Mouse (Mus musculus): ENCODE results near the gene Trim63. TPM values are rescaled to one million over a fixed set of nuclear protein-coding genes. Genes with fewer than 3 reads are reported as not detected.

Gene Trim63
- polyA plus RNA-seq, 1 experiment from 2014 or later, result not detected

- Histone ChIP-seq H3K27me3 (peaks cover 36% of the 10 kb centered on the region), H3K4me3 (no peak overlapping the region), H3K4me2 (0 out of 2 replicates have a peak overlapping the region, but pooled peaks have one; percentile 10), H3K27ac (no peak overlapping the region), H3K9ac (no peak overlapping the region), H3K36me3 (ENCODE audit: poor library complexity, severe bottlenecking) (no peaks in the 10 kb centered on the region), H3K9me3 (replicated peaks) (no peaks in the 10 kb centered on the region), H3K4me1 (no peaks in the 10 kb centered on the region)
- 22% methylated on average over 9 of the region's 9 CpGs for WGBS
- ATAC-seq, result no peak
Observed at GRCm38 (mm10) chr4:134362586-134362985, 47.7 kb downstream of the Trim63 start.

- no peak overlapping the region for H3K4me2 ChIP-seq
- no peak overlapping the region for H3K27ac ChIP-seq
- H3K9ac ChIP-seq, result no peak overlapping the region
- no peaks in the 10 kb centered on the region for H3K4me1 ChIP-seq
- no peaks in the 10 kb centered on the region for H3K9me3 ChIP-seq (replicated peaks)
- H3K4me3 ChIP-seq, result no peak overlapping the region
- no peaks in the 10 kb centered on the region for H3K36me3 ChIP-seq (ENCODE audit: poor library complexity, severe bottlenecking)
- 42% methylated on average over 5 of the region's 5 CpGs for WGBS
- H3K27me3 ChIP-seq, result peaks cover 48% of the 10 kb centered on the region
- ATAC-seq, result no peak
Observed at GRCm38 (mm10) chr4:134365280-134365679, 50.4 kb downstream of the Trim63 start.

GRCm38 (mm10) chr4:134370649-134371221 is 55.8 kb downstream of the Trim63 start:
- H3K9me3 ChIP-seq (replicated peaks), result no peaks in the 10 kb centered on the region
- H3K4me3 ChIP-seq, result peak overlapping the region; percentile 45
- no peaks in the 10 kb centered on the region for H3K36me3 ChIP-seq (ENCODE audit: poor library complexity, severe bottlenecking)
- no peak for ATAC-seq
- 1% methylated on average over 18 of the region's 18 CpGs for WGBS
- H3K4me1 ChIP-seq, result peaks cover 18% of the 10 kb centered on the region
- H3K4me2 ChIP-seq, result peak overlapping the region; percentile 78
- peak overlapping the region; percentile 30; the same call in 1 of the 2 replicates for H3K9ac ChIP-seq
- H3K27me3 ChIP-seq, result peaks cover 56% of the 10 kb centered on the region
- H3K27ac ChIP-seq, result no peak overlapping the region

- no peak overlapping the region for H3K27ac ChIP-seq
- ATAC-seq, result no peak
- H3K4me1 ChIP-seq, result peaks cover 18% of the 10 kb centered on the region
- no peaks in the 10 kb centered on the region for H3K36me3 ChIP-seq (ENCODE audit: poor library complexity, severe bottlenecking)
- H3K4me3 ChIP-seq, result peak overlapping the region; percentile 45
- peak overlapping the region; percentile 30; the same call in 1 of the 2 replicates for H3K9ac ChIP-seq
- peak overlapping the region; percentile 78 for H3K4me2 ChIP-seq
- H3K9me3 ChIP-seq (replicated peaks), result no peaks in the 10 kb centered on the region
- H3K27me3 ChIP-seq, result peaks cover 51% of the 10 kb centered on the region
- under 1% methylated on average over 17 of the region's 17 CpGs for WGBS
Observed at GRCm38 (mm10) chr4:134371316-134371855, 56.5 kb downstream of the Trim63 start.

- under 1% methylated on average over 16 of the region's 16 CpGs for WGBS
Observed at GRCm38 (mm10) chr4:134372294-134372747, 57.4 kb downstream of the Trim63 start.

GRCm38 (mm10) chr4:134373295-134373694 is 58.4 kb downstream of the Trim63 start:
- Histone ChIP-seq H3K9ac (no peak overlapping the region), H3K27ac (no peak overlapping the region), H3K4me2 (no peak overlapping the region), H3K9me3 (replicated peaks) (no peaks in the 10 kb centered on the region), H3K4me1 (peaks cover 18% of the 10 kb centered on the region), H3K4me3 (no peak overlapping the region), H3K27me3 (peaks cover 45% of the 10 kb centered on the region), H3K36me3 (ENCODE audit: poor library complexity, severe bottlenecking) (no peaks in the 10 kb centered on the region)
- ATAC-seq, result no peak
- 82% methylated on average over 8 of the region's 8 CpGs for WGBS

More at GRCm38 (mm10) chr4:134372294-134372747, 57.4 kb downstream of the Trim63 start:
- Histone ChIP-seq H3K27ac (no peak overlapping the region), H3K4me3 (peak overlapping the region; percentile 45), H3K4me1 (peaks cover 18% of the 10 kb centered on the region), H3K9ac (peak overlapping the region; percentile 45), H3K27me3 (peaks cover 51% of the 10 kb centered on the region), H3K36me3 (ENCODE audit: poor library complexity, severe bottlenecking) (no peaks in the 10 kb centered on the region), H3K9me3 (replicated peaks) (no peaks in the 10 kb centered on the region), H3K4me2 (peak overlapping the region; percentile 78)
- ATAC-seq, result peak; percentile 89

- WGBS, result 61% methylated on average over 1 of the region's 1 CpGs
- no peak overlapping the region for H3K4me2 ChIP-seq
- peaks cover 35% of the 10 kb centered on the region for H3K27me3 ChIP-seq
Observed at GRCm38 (mm10) chr4:134374306-134374705, 59.4 kb downstream of the Trim63 start.

GRCm38 (mm10) chr4:134378089-134378615 is 63.2 kb downstream of the Trim63 start:
- H3K9ac ChIP-seq, result no peak overlapping the region
- no peaks in the 10 kb centered on the region for H3K36me3 ChIP-seq (ENCODE audit: poor library complexity, severe bottlenecking)
- no peak overlapping the region for H3K27ac ChIP-seq
- WGBS, result 48% methylated on average over 8 of the region's 10 CpGs
- no peaks in the 10 kb centered on the region for H3K4me1 ChIP-seq
- no peak overlapping the region for H3K4me3 ChIP-seq
- peaks cover 4% of the 10 kb centered on the region; the same call in 1 of the 2 replicates for H3K27me3 ChIP-seq
- H3K9me3 ChIP-seq (replicated peaks), result no peaks in the 10 kb centered on the region
- H3K4me2 ChIP-seq, result no peak overlapping the region
- ATAC-seq, result no peak

More at GRCm38 (mm10) chr4:134374306-134374705, 59.4 kb downstream of the Trim63 start:
- H3K4me3 ChIP-seq, result no peak overlapping the region
- no peak overlapping the region for H3K9ac ChIP-seq
- ATAC-seq, result no peak
- no peak overlapping the region for H3K27ac ChIP-seq
- H3K36me3 ChIP-seq (ENCODE audit: poor library complexity, severe bottlenecking), result no peaks in the 10 kb centered on the region
- H3K4me1 ChIP-seq, result peaks cover 18% of the 10 kb centered on the region
- no peaks in the 10 kb centered on the region for H3K9me3 ChIP-seq (replicated peaks)

Other genes with a start within 250 kb of the Trim63 start
- 2.2 and 2.6 TPM in 2 replicates for gene Cd52, start 220.0 kb upstream of the Trim63 start, polyA plus RNA-seq (2015; fragmentation: Nextera tagmentation; extraction: Ambion mirVana)
- 6.2 and 9.4 TPM in 2 replicates for gene Ubxn11, start 212.6 kb upstream of the Trim63 start, polyA plus RNA-seq (2015; fragmentation: Nextera tagmentation; extraction: Ambion mirVana)
- gene Sh3bgrl3, start 186.3 kb upstream of the Trim63 start, polyA plus RNA-seq (2015; fragmentation: Nextera tagmentation; extraction: Ambion mirVana), result 285 TPM in 2 replicates
- gene Cep85, start 128.0 kb upstream of the Trim63 start, polyA plus RNA-seq (2015; fragmentation: Nextera tagmentation; extraction: Ambion mirVana), result 22.6 and 22.8 TPM in 2 replicates
- gene Gm7534, start 112.1 kb upstream of the Trim63 start, polyA plus RNA-seq (2015; fragmentation: Nextera tagmentation; extraction: Ambion mirVana), result not detected in 2 replicates
- gene Catsper4, start 87.7 kb upstream of the Trim63 start, polyA plus RNA-seq (2015; fragmentation: Nextera tagmentation; extraction: Ambion mirVana), result not detected in 2 replicates
- gene Cnksr1, start 76.7 kb upstream of the Trim63 start, polyA plus RNA-seq (2015; fragmentation: Nextera tagmentation; extraction: Ambion mirVana), result not detected in 2 replicates
- gene E130218I03Rik, start 71.5 kb upstream of the Trim63 start, polyA plus RNA-seq (2015; fragmentation: Nextera tagmentation; extraction: Ambion mirVana), result 0.65 and 0.68 TPM in 2 replicates
- 16.6 and 17.2 TPM in 2 replicates for gene Zfp593, start 69.5 kb upstream of the Trim63 start, polyA plus RNA-seq (2015; fragmentation: Nextera tagmentation; extraction: Ambion mirVana)
- not detected in 2 replicates for gene Gm30191, start 68.2 kb upstream of the Trim63 start, polyA plus RNA-seq (2015; fragmentation: Nextera tagmentation; extraction: Ambion mirVana)
- 4.7 and 5.1 TPM in 2 replicates for gene Grrp1, start 61.0 kb upstream of the Trim63 start, polyA plus RNA-seq (2015; fragmentation: Nextera tagmentation; extraction: Ambion mirVana)
- 32.4 and 37.3 TPM in 2 replicates for gene Pdik1l, start 27.2 kb upstream of the Trim63 start, polyA plus RNA-seq (2015; fragmentation: Nextera tagmentation; extraction: Ambion mirVana)
- gene Slc30a2, start 28.1 kb downstream of the Trim63 start, polyA plus RNA-seq (2015; fragmentation: Nextera tagmentation; extraction: Ambion mirVana), result not detected in 2 replicates
- gene Extl1, start 68.7 kb downstream of the Trim63 start, polyA plus RNA-seq (2015; fragmentation: Nextera tagmentation; extraction: Ambion mirVana), result 0.12 and 0.37 TPM in 2 replicates
- gene Pafah2, start 81.2 kb downstream of the Trim63 start, polyA plus RNA-seq (2015; fragmentation: Nextera tagmentation; extraction: Ambion mirVana), result 6.3 and 6.5 TPM in 2 replicates
- 6,579 and 6,954 TPM in 2 replicates for gene Stmn1, start 153.2 kb downstream of the Trim63 start, polyA plus RNA-seq (2015; fragmentation: Nextera tagmentation; extraction: Ambion mirVana)
- gene Paqr7, start 181.6 kb downstream of the Trim63 start, polyA plus RNA-seq (2015; fragmentation: Nextera tagmentation; extraction: Ambion mirVana), result 5.5 and 6.0 TPM in 2 replicates
- gene Aunip, start 195.9 kb downstream of the Trim63 start, polyA plus RNA-seq (2015; fragmentation: Nextera tagmentation; extraction: Ambion mirVana), result 10.6 and 11.9 TPM in 2 replicates
- 132 and 139 TPM in 2 replicates for gene Mtfr1l, start 220.3 kb downstream of the Trim63 start, polyA plus RNA-seq (2015; fragmentation: Nextera tagmentation; extraction: Ambion mirVana)
- 9.3 and 11.1 TPM in 2 replicates for gene Selenon, start 237.0 kb downstream of the Trim63 start, polyA plus RNA-seq (2015; fragmentation: Nextera tagmentation; extraction: Ambion mirVana)

All from forebrain, embryonic 13.5 days (tissue).